ENCODE assay signal across 18 mouse cellular contexts in genomic region chr6:108371347-108371893, GRCm38 (mm10).
"Had no signal": no experiment of that assay in that cellular context is flagged by ENCODE, and none has a peak within 500 bp of the region (broad histone marks: within the 10 kb centered on the region; RNA-seq: fewer than 3 reads in every experiment).

No protein-coding gene starts in this region.

- H3K9me3 ChIP-seq: liver, embryonic 12.5 days; lung, embryonic 15.5 days; midbrain, embryonic 10.5 days; midbrain, embryonic 12.5 days; neural tube, embryonic 13.5 days; neural tube, embryonic 15.5 days had no signal

- H3K4me1 ChIP-seq: liver, embryonic 12.5 days; lung, embryonic 15.5 days; midbrain, embryonic 10.5 days; midbrain, embryonic 12.5 days; neural tube, embryonic 13.5 days; neural tube, embryonic 15.5 days had no signal

- ATAC-seq: liver, embryonic 12.5 days; midbrain, embryonic 16.5 days had no signal

- H3K4me3 ChIP-seq: liver, embryonic 12.5 days; lung, embryonic 15.5 days; midbrain, embryonic 10.5 days; midbrain, embryonic 12.5 days; myocyte; neural tube, embryonic 13.5 days; neural tube, embryonic 15.5 days had no signal

- H3K9ac ChIP-seq: liver, embryonic 12.5 days; liver, embryonic 14.5 days; lung, embryonic 15.5 days; midbrain, embryonic 12.5 days; neural tube, embryonic 13.5 days; neural tube, embryonic 15.5 days had no signal

- H3K4me2 ChIP-seq: liver, embryonic 12.5 days; lung, embryonic 15.5 days; midbrain, embryonic 12.5 days; neural tube, embryonic 13.5 days; neural tube, embryonic 15.5 days had no signal

- H3K36me3 ChIP-seq: neural tube, embryonic 15.5 days had no signal

- H3K27me3 ChIP-seq: liver, embryonic 12.5 days; lung, embryonic 15.5 days; midbrain, embryonic 12.5 days; neural tube, embryonic 13.5 days; neural tube, embryonic 15.5 days had no signal

- DNase-seq: midbrain, embryonic 14.5 days; retina, postnatal 1 day; right cerebral cortex, adult 18-20 months; right cerebral cortex, postnatal 25 days; right cerebral cortex, postnatal 4 days; spleen, adult 18-20 months; thymus, adult 18-20 months; thymus, postnatal 14 days; thymus, postnatal 36 days had no signal

- H3K27ac ChIP-seq: liver, embryonic 12.5 days; liver, embryonic 14.5 days; lung, embryonic 15.5 days; midbrain, embryonic 10.5 days; midbrain, embryonic 12.5 days; neural tube, embryonic 13.5 days; neural tube, embryonic 15.5 days had no signal
